Mouse (Mus musculus) liver, embryonic 12.5 days (tissue): ENCODE measurements at regions not wholly inside any gene's neighbourhood (a gene's known extent, or its start where the extent isn't known, plus 50 kb on each side); places are given as distances from the start of the nearest gene placed in this dataset.

ENCODE experiments used
- ATAC-seq: fragments of 200-750 bp; cut with Nextera tagmentation; 2 replicates; pipeline ENCODE4 v1.8.0; 2017; ENCODE audit warnings: moderate number of reproducible peaks, mild to moderate bottlenecking, moderate library complexity
- H3K27ac ChIP-seq: fragments of 300-500 bp; sonication (generic); 2 replicates; pipeline ENCODE4 v1.5.1; 2016; ENCODE audit warnings: mild to moderate bottlenecking
- H3K27me3 ChIP-seq: fragments of 300-500 bp; sonication (generic); replicated peaks from 2 replicates; pipeline ENCODE4 v1.6.1; 2016; ENCODE audit warnings: mild to moderate bottlenecking, moderate library complexity
- H3K36me3 ChIP-seq: fragments of 300-500 bp; sonication (generic); 2 replicates; pipeline ENCODE4 v1.6.1; 2016; ENCODE audit warnings: mild to moderate bottlenecking, moderate library complexity
- H3K4me1 ChIP-seq: fragments of 300-500 bp; sonication (generic); 2 replicates; pipeline ENCODE4 v1.6.1; 2016
- H3K4me2 ChIP-seq: fragments of 300-500 bp; sonication (generic); 2 replicates; pipeline ENCODE4 v1.6.1; 2016; ENCODE audit warnings: mild to moderate bottlenecking, moderate library complexity
- H3K4me3 ChIP-seq: fragments of 300-500 bp; sonication (generic); 2 replicates; pipeline ENCODE4 v1.5.1; 2016; ENCODE audit warnings: mild to moderate bottlenecking, moderate library complexity
- H3K9ac ChIP-seq: fragments of 300-500 bp; sonication (generic); 2 replicates; pipeline ENCODE4 v1.6.1; 2016; ENCODE audit warnings: mild to moderate bottlenecking, moderate library complexity
- H3K9me3 ChIP-seq: fragments of 300-500 bp; sonication (generic); replicated peaks from 2 replicates; pipeline ENCODE4 v1.6.1; 2016; ENCODE audit warnings: mild to moderate bottlenecking, moderate library complexity
- WGBS: fragments of 180-500 bp; shearing (Covaris S2); methylation state at CpG from one replicate; pipeline ENCODE4 v1.1.7; 2016; ENCODE audit not compliant: insufficient replicate concordance; 5-methylcytosine and 5-hydroxymethylcytosine counted together

DNA sequence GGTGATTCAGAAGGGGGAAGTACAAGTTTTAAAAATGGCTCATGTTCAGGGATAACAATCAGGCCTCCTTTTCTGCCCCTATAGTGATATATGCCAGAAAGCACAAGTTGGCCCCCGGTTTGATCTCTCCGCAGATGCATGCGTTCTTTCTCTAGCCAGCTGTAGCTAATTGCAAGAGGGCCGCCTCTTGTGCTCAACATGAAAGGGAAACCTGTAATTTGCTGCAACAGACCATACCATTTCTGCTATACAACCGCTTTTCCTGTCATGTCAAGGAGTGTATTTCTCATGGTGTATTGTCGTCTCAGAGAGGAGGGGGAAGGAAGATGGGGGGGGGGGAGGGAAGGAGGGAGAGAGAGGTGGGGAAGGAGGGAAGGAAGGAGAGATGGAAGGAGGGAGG, 257.1 kb upstream of the Prdm1 start:
- Histone ChIP-seq H3K27ac (no peak overlapping the region), H3K4me3 (no peak overlapping the region), H3K9me3 (no peaks in the 10 kb centered on the region), H3K27me3 (no peaks in the 10 kb centered on the region), H3K9ac (no peak overlapping the region), H3K4me2 (no peak overlapping the region), H3K4me1 (no peaks in the 10 kb centered on the region), H3K36me3 (no peaks in the 10 kb centered on the region)
- 54% methylated on average over 6 of the region's 6 CpGs for WGBS
- no peak for ATAC-seq

DNA sequence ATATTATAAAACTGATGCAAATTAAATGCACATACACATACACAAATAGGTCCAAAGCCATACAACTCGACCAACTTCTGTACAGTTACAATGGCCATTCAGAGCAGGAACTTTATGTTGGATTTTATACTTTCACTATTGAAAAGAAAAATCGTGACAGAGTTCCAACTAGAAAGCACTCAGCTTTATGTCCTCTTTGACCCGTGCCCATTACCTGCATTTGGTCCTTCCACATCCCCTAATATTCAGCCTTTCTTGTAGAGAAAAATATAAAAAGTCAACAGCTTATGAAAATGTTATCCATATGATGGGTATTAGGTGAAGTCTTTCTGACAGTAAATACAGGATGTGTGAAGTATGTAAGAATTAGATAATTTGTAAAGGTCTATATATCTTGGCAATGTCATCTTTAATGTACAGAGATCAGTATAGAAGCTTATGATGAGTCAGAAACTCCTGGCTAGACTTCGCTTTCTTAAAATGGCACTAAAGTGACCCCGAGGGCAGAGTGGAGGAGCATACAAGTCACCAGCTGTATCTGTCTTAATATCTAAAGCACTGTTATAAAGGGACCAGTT, 252.2 kb upstream of the Prdm1 start:
- no peaks in the 10 kb centered on the region for H3K27me3 ChIP-seq
- 74% methylated on average over 5 of the region's 5 CpGs for WGBS
- no peaks in the 10 kb centered on the region for H3K36me3 ChIP-seq
- H3K9me3 ChIP-seq: no peaks in the 10 kb centered on the region
- H3K27ac ChIP-seq: no peak overlapping the region
- no peak overlapping the region for H3K4me3 ChIP-seq
- no peak overlapping the region for H3K4me2 ChIP-seq
- no peaks in the 10 kb centered on the region for H3K4me1 ChIP-seq
- H3K9ac ChIP-seq: no peak overlapping the region
- no peak for ATAC-seq

DNA sequence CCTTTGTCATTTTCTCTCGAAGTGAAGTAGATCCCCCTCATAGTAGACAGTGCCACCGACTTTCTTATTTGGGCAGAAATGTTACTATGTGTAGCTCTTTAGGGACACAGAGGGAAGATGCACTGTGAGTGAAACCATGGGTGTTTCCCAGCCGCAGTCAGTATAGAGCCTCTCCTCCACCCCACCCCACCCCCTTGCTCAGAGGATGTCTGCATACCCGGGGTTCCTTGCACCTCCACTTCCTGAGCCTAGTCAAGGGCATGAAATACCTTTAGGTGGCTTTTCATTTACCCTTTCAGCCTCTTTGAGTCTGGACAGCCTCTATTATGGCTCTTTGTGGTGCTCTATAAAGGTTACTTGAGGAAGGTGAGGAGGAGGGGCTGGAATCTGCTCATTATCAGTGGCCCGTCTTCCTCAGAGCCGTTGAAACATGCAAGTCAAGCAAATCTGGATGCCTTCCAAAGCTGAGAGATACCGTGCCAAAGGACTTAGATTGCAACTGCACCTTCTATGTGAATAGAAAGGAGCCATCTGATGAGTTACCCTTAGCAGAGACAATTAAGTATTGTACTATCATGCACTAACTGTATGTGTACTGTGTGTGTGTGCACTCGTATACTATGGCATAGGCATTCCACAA, 251.4 kb upstream of the Prdm1 start:
- H3K4me1 ChIP-seq: no peaks in the 10 kb centered on the region
- ATAC-seq: no peak
- no peak overlapping the region for H3K4me2 ChIP-seq
- no peak overlapping the region for H3K9ac ChIP-seq
- WGBS: 54% methylated on average over 8 of the region's 8 CpGs
- no peak overlapping the region for H3K27ac ChIP-seq
- no peaks in the 10 kb centered on the region for H3K27me3 ChIP-seq
- no peaks in the 10 kb centered on the region for H3K36me3 ChIP-seq
- H3K9me3 ChIP-seq: no peaks in the 10 kb centered on the region
- H3K4me3 ChIP-seq: no peak overlapping the region

DNA sequence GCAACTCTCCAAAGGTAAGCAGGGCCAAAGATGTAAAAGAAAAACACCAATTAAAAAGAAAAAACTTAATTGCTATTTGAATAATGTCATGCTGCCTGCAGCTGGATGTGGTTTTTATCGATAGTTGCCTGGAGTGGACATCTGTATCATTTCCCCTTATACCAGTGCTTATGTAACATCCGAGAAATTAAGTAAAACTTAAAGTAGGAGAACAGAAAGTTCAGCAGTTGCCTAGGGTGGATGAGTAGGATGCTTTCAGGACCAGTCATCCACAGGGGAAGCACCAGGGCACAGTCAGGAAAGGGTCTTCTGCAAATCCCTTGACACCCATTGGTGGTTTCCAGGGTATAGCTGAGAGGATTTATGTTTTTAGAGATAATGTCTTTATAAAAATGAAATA, 248.9 kb upstream of the Prdm1 start:
- no peaks in the 10 kb centered on the region for H3K36me3 ChIP-seq
- no peaks in the 10 kb centered on the region for H3K27me3 ChIP-seq
- H3K4me3 ChIP-seq: no peak overlapping the region
- no peak overlapping the region for H3K4me2 ChIP-seq
- no peak overlapping the region for H3K9ac ChIP-seq
- no peak overlapping the region for H3K27ac ChIP-seq
- ATAC-seq: no peak
- H3K4me1 ChIP-seq: no peaks in the 10 kb centered on the region
- no peaks in the 10 kb centered on the region for H3K9me3 ChIP-seq
- 75% methylated on average over 2 of the region's 2 CpGs for WGBS

DNA sequence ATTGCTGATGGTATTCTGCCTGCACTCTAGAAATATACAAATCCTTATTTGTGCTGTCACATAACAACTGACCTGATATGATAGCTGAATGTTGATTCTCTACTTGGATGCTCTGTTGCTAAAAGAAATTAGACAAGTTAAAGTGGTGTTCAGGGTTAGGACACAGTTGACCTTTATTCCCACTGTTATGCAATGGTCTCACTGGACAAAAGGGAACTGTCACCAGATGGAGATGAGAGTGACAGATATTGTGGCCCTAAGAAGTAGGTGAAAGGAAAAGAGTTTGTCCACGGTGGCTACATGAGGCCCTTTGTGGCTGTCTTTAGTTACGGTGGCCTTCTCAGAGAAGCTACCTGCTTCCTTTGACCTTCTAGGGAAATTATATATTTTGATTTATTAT, 247.9 kb upstream of the Prdm1 start:
- H3K36me3 ChIP-seq: no peaks in the 10 kb centered on the region
- no peaks in the 10 kb centered on the region for H3K4me1 ChIP-seq
- H3K9me3 ChIP-seq: no peaks in the 10 kb centered on the region
- no peak for ATAC-seq
- 58% methylated on average over 2 of the region's 2 CpGs for WGBS
- no peak overlapping the region for H3K4me2 ChIP-seq
- H3K9ac ChIP-seq: no peak overlapping the region
- no peaks in the 10 kb centered on the region for H3K27me3 ChIP-seq
- H3K4me3 ChIP-seq: no peak overlapping the region
- no peak overlapping the region for H3K27ac ChIP-seq

DNA sequence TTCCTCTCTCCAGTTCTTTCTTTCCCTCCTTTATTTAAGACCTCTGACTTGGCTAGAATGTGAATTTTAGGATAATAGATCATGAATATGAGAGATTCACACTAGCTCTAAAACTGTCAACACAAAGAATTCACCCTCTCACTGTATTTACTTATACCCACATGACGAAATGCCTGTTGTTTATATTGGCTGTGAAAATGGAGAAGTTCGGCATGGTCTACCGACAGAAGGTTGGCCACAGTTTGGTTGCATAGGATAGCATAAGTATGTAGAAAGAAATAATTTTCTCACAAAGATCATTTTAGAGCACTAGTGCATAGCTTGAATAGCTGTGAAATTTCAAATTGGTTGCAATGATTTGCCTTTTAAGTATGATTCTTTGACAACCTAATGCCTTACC, 237.2 kb upstream of the Prdm1 start:
- ATAC-seq: no peak
- Histone ChIP-seq H3K36me3 (no peaks in the 10 kb centered on the region), H3K9me3 (no peaks in the 10 kb centered on the region), H3K4me3 (no peak overlapping the region), H3K4me1 (peaks cover 18% of the 10 kb centered on the region), H3K27me3 (no peaks in the 10 kb centered on the region), H3K27ac (no peak overlapping the region), H3K4me2 (no peak overlapping the region), H3K9ac (no peak overlapping the region)
- WGBS: 66% methylated on average over 3 of the region's 3 CpGs

DNA sequence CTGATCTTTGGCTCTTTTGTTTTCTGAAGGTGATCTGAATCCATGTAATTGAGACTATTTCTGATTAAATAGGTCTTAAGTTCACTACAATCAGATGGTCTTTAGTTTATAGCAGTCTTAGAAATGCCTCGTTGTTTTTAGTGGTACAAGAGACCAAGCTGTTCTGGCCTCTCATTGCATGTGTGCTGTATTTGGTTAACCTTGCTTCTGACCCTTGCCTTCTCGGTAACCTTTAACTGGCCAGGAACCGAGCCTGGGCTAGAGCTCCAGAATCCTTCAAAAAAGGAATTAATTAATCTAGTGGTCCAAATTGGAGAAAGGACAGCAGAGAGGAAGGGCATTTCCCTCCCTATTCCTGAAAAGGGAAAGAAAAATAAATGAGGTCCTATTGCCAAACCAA, 234.8 kb upstream of the Prdm1 start:
- no peaks in the 10 kb centered on the region for H3K27me3 ChIP-seq
- no peak for ATAC-seq
- H3K9ac ChIP-seq: no peak overlapping the region
- no peaks in the 10 kb centered on the region for H3K36me3 ChIP-seq
- 49% methylated on average over 3 of the region's 3 CpGs for WGBS
- H3K9me3 ChIP-seq: no peaks in the 10 kb centered on the region
- H3K27ac ChIP-seq: no peak overlapping the region
- peaks cover 18% of the 10 kb centered on the region for H3K4me1 ChIP-seq
- no peak overlapping the region for H3K4me3 ChIP-seq
- H3K4me2 ChIP-seq: no peak overlapping the region

DNA sequence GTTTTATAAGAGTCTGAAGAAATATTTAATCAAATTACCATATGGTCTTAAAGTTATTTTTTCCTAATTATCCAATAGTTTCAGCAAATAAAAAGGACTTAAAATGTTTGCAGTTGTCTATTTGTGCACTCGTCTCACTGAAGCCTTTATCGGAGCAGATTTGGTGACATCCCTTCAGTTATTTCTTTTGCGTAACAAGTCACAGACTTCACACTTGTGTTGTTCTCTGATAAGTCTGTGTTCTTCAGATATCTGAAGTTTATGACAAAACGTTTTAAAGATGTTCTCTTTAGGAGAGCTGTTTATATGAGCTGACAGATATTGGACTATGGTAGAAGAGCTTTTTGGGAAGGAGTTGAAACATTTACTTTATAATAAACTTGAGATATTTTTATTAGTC, 233.8 kb upstream of the Prdm1 start:
- Histone ChIP-seq H3K4me2 (no peak overlapping the region), H3K27me3 (no peaks in the 10 kb centered on the region), H3K27ac (no peak overlapping the region), H3K9me3 (no peaks in the 10 kb centered on the region), H3K9ac (no peak overlapping the region), H3K4me3 (no peak overlapping the region), H3K4me1 (peaks cover 18% of the 10 kb centered on the region), H3K36me3 (no peaks in the 10 kb centered on the region)
- WGBS: 23% methylated on average over 4 of the region's 4 CpGs
- ATAC-seq: peak; percentile 74

DNA sequence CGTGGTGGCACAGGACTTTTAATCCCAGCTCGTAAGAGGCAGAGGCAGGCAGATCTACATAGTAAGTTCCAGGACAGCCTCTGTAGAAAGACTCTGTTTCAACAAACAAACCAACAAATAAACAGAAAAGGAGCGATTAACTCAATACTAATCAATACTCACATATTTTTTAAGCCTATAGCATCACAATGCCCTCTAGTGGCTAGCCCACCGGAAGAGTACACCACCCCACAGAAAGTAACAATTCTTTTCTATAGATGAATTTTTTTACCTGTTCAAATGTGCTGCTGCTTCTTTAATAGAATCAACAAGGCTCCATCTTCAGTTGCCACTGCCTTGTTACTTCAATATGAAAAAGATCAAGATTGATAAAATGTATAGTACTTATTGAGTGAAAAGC, 233.0 kb upstream of the Prdm1 start:
- Histone ChIP-seq H3K36me3 (no peaks in the 10 kb centered on the region), H3K9ac (no peak overlapping the region), H3K4me2 (no peak overlapping the region), H3K27ac (no peak overlapping the region), H3K4me3 (no peak overlapping the region), H3K27me3 (no peaks in the 10 kb centered on the region), H3K9me3 (no peaks in the 10 kb centered on the region), H3K4me1 (peaks cover 18% of the 10 kb centered on the region)
- 47% methylated on average over 4 of the region's 4 CpGs for WGBS
- no peak for ATAC-seq

DNA sequence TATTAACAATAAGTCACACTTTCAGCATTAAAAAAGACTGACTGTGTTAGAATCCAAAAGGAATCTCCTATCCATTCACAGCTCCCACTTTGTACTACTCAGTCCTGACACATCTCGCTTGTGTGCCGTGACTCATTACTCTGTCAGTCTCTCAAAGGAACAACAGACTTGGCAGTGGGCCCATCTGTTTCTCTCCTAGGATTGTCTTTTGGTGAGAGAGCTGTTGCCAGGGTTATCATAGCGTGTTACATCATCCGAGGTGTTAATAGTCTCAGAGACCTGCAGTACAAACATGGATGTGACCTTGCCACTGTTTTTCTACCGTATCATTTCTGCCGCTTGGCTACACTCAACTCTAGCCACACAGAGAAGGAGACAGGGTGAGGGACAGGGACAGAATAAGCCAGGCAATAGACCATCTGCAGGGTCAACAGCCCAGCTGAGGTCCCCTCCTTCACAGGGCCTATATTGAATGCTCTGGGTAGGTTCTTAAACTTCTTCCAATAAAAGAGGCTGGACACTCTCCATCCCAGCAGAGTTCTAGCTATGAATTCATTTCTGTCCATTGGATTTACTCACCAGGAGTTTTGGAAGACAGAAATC, 227.2 kb upstream of the Prdm1 start:
- Histone ChIP-seq H3K9ac (no peak overlapping the region), H3K27me3 (no peaks in the 10 kb centered on the region), H3K4me1 (no peaks in the 10 kb centered on the region), H3K4me2 (no peak overlapping the region), H3K4me3 (no peak overlapping the region), H3K36me3 (no peaks in the 10 kb centered on the region), H3K9me3 (no peaks in the 10 kb centered on the region), H3K27ac (no peak overlapping the region)
- 74% methylated on average over 6 of the region's 6 CpGs for WGBS
- no peak for ATAC-seq

DNA sequence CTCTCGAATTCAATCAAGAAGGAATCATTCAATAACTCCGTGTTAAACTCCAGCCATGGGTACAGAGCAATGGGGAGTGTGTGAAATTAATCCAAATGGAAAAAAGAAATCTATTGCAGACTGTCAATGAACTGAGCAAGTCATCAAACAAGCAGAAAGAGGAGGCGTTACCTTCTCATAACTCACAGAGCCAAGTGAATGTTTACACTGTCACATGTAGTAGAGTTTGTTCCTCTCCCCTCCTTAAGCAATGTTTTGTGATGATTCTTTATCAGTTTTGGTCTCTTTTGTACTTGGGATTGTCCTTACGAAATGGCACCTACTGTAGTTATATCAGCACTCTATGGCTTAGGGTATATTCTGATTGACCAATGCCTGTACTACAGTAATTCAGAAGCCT, 226.6 kb upstream of the Prdm1 start:
- H3K9me3 ChIP-seq: no peaks in the 10 kb centered on the region
- 56% methylated on average over 4 of the region's 4 CpGs for WGBS
- H3K36me3 ChIP-seq: no peaks in the 10 kb centered on the region
- H3K9ac ChIP-seq: no peak overlapping the region
- H3K27me3 ChIP-seq: no peaks in the 10 kb centered on the region
- H3K4me1 ChIP-seq: no peaks in the 10 kb centered on the region
- H3K4me2 ChIP-seq: no peak overlapping the region
- H3K27ac ChIP-seq: no peak overlapping the region
- H3K4me3 ChIP-seq: no peak overlapping the region
- no peak for ATAC-seq

DNA sequence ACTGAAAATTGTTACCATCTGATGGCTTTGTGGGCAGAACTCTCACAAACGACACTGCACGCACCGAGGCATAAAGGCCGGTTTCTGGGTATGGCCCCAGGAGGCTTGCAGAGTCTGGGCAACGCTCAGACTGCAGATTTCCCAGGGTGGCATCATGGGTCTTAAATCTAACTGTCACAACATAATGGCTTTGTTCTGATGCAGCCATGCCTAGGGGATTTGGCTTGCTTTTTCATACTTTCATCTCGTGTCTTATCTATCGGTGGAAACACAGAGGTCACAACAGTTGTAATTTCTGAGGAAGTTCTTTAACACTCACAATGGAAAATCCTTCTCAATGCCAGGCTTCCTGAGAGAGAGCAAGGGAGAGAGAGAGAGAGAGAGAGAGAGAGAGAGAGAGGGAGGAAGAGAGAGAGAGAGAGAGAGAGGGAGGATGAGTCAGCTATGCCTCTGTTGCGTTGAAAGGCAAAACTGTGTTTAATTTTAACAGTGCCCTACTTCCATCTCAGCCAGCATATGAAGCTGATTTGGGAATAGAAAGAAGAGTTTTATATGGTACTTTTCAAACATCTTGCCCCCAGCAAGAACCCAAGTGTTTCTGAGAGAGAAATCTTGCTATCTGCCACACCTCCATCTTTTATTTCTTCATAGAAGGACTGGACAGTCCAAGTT, 224.6 kb upstream of the Prdm1 start:
- H3K4me3 ChIP-seq: no peak overlapping the region
- H3K27me3 ChIP-seq: no peaks in the 10 kb centered on the region
- 71% methylated on average over 8 of the region's 8 CpGs for WGBS
- H3K4me1 ChIP-seq: no peaks in the 10 kb centered on the region
- no peaks in the 10 kb centered on the region for H3K9me3 ChIP-seq
- H3K27ac ChIP-seq: no peak overlapping the region
- H3K36me3 ChIP-seq: no peaks in the 10 kb centered on the region
- no peak overlapping the region for H3K9ac ChIP-seq
- no peak for ATAC-seq
- no peak overlapping the region for H3K4me2 ChIP-seq
